Mouse (Mus musculus): ENCODE data around the gene Fbxo46.

The Fbxo46 gene

DNA sequence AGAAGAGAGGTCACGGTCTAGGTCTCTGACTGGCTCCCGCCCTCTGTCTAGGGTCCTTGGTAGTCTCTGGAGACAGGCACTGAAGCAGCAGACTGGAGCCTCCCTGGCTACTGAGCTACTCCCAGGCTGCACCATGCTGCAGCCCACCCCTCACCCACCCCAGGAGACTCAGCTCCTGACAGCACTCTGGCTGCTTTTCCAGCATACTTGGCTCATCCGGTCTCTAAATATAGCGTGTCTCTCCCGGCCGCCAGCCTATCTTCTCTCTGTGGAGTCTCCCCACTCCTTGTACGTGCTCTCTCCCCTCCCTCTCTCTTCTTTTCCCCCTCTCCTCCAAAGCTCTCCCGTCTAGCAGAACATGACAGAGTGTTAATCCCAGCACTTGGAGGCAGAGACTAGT is 50.5 kb downstream of the Fbxo46 start:
- no peak for DNase-seq (ENCODE audit: low spot score)

DNA sequence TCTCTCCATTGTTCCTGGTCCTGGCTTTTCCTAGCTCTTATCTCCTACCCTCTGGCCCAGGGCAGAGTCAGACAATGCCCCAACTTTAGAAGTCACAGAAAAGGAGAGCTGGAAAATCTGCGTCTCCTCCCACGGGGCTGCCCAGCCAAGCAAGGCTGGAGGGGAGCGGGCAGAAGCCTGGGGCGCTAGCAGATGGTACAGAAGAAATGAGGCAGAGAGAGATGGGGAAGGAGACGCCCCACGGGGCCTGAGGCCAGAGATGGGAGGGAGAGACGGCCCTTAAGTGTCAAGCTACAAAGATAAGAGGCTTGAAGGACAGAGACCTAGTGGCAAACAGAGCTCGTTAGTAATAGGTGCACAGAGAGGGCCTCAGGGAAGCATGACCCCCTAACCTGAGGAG is 52.2 kb downstream of the Fbxo46 start:
- no peak for DNase-seq (ENCODE audit: low spot score)

DNA sequence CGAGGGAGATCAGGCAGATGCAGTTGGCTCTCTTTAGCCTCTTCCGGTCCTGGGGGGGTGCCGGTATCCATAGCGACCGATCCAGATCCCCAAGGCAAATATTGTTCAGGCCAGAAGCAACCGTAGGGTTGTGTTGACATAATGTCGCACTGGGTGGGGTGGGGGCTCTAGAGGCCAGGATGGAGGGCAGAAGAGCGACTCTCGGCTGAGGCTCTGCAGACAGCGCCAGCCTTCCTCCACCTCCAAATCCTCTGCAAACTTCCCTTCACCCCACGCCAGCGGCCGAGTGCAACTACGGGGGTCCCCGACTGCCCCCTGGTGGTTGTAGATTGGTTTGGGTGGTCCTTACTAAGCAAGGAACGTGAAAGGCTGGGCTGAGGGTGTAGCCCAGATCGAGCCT is 53.2 kb downstream of the Fbxo46 start:
- peak; percentile 87 for DNase-seq (ENCODE audit: low spot score)

DNA sequence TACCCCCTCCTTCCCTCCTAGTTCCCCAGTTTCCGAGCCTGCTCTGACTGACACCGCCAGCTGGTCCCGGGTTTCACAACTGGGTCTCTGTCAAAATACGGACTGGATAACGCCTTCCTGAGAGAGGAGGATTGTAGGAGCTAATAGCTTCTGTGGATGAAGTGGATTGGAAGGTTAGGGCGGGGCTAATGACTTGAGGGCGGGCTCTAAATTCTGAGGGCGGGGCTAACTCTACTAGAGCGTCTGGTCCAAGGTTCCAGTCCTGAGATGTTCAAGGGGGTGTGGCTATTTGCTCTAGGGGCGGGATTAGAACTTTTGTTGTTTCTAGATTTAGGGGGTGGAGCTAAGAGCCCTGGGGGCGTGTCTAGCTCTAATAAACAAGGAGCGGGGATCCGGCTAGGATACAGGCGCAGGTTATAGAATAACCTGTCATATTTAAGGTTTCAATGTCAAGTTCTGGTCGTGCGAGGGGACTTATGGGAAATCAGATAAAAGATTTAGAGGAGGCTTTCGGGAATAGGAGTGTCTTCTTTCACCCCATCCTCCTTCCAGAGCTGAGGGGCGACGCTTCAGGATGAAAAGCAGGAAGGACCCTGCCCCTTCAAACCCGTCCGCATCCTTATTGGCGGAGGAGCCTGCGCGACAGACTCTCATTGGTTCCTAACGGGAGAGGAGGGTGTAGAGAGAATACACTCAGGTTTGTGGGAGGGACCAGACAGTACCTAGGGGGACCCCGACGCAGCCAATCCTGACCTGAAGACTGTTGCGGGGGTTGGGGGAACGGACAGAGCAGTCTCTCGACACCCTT is 56.3 kb downstream of the Fbxo46 start, which contains the start of gene Eml2:
Eml2 (plus strand) TSS at position 714 of the 808 bp plus-strand sequence.
- DNase-seq (ENCODE audit: low spot score), result no peak

DNA sequence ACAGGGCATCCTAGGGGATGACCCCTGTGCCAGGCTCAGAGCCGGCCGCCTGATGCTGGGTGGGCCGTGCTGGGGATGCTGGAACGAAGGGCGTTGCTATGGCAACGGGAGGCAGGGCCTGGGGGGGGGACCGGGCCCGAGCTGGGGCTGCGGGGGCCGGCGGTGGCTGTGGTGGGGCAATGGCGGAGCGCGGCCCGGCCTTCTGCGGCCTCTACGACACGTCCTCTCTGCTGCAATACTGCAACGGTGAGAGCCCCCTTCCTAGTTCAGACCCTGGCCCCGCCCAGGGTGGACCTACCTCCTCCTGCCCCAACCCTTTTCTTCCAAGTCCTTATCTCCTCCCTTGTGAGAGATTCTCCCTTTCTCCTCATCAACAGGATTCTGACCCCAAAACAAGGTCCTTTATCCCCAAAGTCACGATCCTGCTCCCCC is 56.9 kb downstream of the Fbxo46 start:
- DNase-seq (ENCODE audit: low spot score), result no peak

DNA sequence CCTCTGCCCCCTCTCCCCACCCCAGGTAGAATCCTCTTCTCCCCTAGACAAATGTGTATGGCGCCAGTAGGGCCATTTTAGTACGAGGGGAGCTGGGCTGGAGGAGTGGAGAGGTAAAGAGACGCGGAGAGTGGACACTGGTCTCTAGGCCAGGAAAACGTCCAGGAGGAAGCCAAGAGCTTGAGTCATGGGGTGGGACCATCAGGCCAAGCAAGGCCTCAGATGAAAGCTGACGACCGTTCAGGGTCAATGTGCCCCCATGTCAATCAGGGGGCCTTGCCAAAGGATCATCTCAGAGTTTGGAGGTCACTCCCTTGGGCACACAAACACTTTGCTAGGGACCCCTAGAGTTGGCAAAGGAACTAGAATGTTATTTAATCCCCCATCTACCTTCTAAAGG is 57.6 kb downstream of the Fbxo46 start:
- DNase-seq (ENCODE audit: low spot score), result no peak

DNA sequence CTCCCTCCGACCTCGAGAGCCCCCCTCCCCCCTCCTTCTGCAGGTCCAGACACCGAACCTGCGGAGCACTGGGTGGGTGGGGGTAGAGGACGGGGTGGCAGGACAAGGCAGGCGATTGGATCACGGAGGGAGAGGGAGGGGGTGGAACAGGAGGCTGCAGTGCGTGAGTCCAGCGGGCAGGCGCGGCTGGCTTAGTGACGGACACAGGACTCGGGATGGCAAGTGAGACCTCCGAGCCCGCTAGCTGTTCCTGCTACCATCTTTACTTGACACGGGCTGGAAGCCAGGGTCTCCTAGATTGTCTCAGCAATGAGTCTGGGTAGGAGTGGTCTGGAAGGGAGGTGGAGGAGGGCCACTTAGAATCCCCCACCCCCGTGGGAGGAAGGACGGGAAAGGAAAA is 58.4 kb downstream of the Fbxo46 start:
- no peak for DNase-seq (ENCODE audit: low spot score)

DNA sequence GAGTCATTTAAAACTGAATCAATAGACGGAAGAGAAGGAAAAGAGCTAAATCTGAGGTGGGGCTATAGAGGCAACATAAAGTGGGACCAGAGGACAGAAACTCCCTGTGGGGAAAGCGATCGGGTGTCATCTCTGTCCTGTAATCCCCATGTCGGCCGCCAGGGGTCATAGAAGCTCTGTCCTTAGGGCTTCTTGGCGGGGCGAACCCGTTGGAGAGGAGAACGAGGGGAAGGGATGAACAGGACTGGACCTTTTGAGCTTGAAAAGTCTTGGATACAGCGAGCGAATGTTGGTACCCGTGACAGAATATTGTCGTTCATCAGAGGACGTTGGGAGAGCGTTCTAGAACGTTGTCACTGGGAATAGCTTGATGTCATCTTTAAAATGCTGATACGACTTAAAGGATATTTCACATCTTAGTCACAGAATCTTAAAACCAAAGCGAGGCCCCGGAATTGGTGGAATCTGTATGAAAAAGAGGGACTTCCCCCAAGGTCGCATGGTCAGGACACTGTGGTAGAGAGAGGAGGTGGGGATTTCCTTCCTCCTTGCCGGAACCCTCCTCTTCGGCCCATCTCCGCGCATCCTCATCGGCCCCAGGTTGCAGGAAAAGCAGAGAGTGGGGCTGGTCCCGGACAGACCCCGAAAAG is 58.9 kb downstream of the Fbxo46 start:
- peak; percentile 69 for DNase-seq (ENCODE audit: low spot score)

DNA sequence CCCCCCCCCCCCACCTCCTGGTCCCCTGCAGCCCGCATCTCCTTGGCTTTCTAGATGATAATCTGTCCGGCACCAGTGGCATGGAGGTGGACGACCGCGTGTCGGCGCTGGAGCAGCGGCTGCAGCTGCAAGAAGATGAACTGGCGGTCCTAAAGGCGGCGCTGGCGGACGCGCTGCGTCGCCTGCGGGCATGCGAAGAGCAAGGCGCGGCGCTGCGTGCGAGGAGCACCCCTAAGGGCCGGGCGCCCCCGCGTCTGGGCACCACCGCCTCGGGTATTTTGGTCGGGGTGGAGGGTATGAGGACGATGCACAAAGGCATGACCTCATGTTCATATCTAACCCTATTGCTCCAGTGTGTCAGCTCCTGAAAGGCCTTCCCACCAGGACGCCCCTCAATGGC is 59.5 kb downstream of the Fbxo46 start:
- no peak for DNase-seq (ENCODE audit: low spot score)

DNA sequence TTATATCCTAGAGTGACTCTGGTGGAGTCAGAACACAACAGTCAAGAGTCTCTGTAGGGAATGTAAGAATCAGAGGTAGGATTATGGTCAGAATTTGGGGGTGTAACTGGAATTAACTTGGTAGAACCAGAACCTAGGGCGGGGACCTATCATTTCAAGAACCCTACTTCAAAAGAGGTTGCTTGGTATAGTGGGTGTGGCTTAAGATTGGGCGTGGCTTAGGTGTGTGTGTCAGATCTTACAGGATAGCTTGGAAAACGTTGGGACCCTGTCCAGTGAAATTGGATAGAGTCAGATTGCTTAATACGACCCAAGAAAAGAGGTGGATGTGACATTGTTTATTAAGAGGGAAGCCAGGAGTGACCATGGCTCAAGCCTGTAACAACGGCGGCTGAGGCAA is 60.3 kb downstream of the Fbxo46 start:
- DNase-seq (ENCODE audit: low spot score), result no peak

DNA sequence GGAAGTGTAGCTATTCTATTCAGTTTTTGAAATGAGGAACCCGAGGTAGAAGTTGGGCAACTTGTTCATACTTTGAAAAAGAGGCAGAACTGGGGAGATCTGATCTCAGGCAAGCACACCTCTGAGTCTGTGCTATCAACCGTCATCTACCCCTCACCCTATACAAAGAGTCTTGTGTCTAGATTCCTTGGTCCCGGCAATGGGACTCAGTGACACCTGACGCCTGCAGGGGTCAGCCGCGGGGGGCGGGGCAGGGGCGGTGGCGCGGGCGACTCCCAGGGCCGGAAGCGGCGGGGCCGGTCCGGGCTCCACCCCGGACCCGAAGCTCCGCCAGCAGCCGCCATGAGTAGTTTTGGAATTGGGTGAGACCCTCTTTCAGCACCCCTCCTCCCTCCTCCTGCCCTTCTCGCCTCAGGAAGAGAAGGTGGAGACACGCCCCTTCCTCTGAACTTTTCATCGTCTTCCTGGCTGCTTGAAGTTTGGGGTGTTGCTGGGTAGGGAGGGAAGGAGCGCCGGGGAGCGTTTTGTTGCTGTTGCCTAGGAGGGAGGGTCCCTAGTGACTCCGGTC is 61.3 kb downstream of the Fbxo46 start:
- no peak for DNase-seq (ENCODE audit: low spot score)

DNA sequence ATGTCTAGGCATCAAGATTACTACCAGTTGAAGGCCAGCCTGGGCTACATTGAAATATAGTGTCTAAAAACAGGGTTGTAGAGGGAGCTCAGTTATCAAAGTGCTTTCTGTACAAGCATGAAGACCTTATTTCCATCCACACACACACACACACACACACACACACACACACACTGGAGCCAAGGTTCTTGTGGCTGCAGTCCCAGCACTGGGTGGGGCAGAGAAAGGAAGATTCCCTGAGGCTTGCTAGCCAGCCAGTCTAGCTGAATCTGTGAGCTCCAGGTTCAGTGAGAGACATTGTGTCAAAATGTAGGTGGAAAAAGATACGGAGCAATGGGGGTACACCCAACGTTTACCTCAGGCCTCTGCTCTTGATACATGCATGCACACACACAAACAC is 64.6 kb downstream of the Fbxo46 start:
- no peak for DNase-seq (ENCODE audit: low spot score)

DNA sequence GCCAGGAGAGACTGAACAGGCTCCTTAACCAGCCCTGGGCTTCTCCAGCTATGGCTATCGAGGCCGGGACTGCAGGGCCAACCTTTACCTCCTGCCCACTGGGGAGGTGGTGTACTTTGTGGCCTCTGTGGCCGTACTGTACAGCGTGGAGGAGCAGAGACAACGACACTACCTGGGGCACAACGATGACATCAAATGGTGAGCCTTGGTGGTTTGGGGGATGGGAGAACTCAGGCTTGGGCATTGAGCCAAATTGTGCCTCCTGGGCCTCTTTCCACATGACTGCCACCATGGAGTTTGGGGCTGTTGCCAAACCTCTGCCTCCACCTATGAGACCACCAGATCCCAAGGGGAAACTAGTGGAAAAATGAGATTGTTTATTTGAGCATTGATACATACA is 65.1 kb downstream of the Fbxo46 start:
- no peak for DNase-seq (ENCODE audit: low spot score)
